Mouse (Mus musculus): ENCODE measurements around the gene Scn2a. TPM values are rescaled to one million over a fixed set of nuclear protein-coding genes. Genes with fewer than 3 reads are reported as not detected.
A peak's percentile ranks its signal among the peaks of the same experiment; 100 is the strongest.
"Not testable (repeated sequence)": the region's sequence is repeated elsewhere in the genome, so short reads cannot be mapped to it uniquely, and the experiment has no call there.

Gene Scn2a
- total RNA-seq, 2 experiments from 2014 or later = 274 to 310 TPM

GRCm38 (mm10) chr2:65694485-65694884, 73.9 kb downstream of the Scn2a start:
- DNase-seq (ENCODE audit: low spot score in 2 of 2) = no peak

GRCm38 (mm10) chr2:65695061-65695460, 74.5 kb downstream of the Scn2a start:
- no peak for DNase-seq (ENCODE audit: low spot score in 2 of 2)

GRCm38 (mm10) chr2:65700246-65700645, 79.7 kb downstream of the Scn2a start:
- DNase-seq (ENCODE audit: low spot score in 2 of 2) = no peak

GRCm38 (mm10) chr2:65701175-65701574, 80.6 kb downstream of the Scn2a start:
- DNase-seq (ENCODE audit: low spot score in 2 of 2) = peak in 1 of 2 experiments; percentile 17

DNA sequence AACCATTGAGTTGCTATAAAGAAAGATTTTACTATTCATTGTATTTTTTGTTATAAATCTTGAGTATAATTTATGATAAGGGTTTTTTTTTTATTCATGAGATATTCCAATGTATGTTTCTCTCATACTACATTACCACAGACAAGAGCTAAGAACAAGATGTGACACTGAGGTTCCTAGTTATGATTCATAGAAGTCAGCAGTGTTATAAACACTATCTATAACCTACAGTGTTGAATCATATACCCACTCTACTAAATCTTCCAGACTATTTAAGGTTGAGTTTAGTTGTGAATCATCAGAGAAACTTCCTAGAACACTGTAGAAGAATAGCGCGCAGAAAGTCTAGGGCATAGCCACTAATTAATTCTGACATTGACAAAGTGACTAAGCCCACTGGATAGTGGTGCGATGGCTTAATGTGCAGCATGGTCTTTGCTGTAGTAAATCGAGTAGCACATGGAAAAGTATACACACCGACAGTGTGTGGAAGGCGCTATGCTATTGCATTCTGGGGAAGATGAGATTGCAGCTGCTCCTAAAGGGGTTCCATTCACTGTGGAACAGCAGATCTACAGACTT, 101.7 kb downstream of the Scn2a start:
- DNase-seq (ENCODE audit: low spot score in 2 of 2) = no peak

DNA sequence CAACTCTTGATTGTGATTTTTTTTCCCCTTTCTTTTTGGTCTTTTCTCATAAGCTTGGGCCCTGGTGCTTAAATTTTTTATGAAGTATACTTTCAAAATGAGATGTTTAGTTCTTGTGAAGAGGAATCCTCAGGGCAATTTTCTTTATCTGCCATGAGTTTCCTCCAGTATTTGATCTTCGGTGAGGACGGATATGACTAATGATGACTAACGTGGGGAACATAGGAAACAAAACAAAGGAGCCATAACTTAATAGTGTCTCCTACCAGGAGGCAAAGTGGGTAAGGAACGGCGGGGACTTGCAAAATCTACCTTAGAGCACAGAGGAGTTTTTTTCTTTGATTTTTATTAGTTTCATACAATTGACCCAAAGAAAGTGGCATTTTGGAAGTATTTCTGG, 124.8 kb downstream of the Scn2a start:
- no peak for DNase-seq (ENCODE audit: low spot score in 2 of 2)

- DNase-seq (ENCODE audit: low spot score in 2 of 2) = no peak
Measured at GRCm38 (mm10) chr2:65782442-65782841, 161.9 kb downstream of the Scn2a start.

GRCm38 (mm10) chr2:65783392-65783791, 162.8 kb downstream of the Scn2a start:
- no peak for DNase-seq (ENCODE audit: low spot score in 2 of 2)

- DNase-seq (ENCODE audit: low spot score in 2 of 2) = no peak
Measured at GRCm38 (mm10) chr2:65792516-65792915, 171.9 kb downstream of the Scn2a start.

GRCm38 (mm10) chr2:65793593-65793992, 173.0 kb downstream of the Scn2a start:
- DNase-seq (ENCODE audit: low spot score in 2 of 2) = peak in 1 of 2 experiments; percentile 22

DNA sequence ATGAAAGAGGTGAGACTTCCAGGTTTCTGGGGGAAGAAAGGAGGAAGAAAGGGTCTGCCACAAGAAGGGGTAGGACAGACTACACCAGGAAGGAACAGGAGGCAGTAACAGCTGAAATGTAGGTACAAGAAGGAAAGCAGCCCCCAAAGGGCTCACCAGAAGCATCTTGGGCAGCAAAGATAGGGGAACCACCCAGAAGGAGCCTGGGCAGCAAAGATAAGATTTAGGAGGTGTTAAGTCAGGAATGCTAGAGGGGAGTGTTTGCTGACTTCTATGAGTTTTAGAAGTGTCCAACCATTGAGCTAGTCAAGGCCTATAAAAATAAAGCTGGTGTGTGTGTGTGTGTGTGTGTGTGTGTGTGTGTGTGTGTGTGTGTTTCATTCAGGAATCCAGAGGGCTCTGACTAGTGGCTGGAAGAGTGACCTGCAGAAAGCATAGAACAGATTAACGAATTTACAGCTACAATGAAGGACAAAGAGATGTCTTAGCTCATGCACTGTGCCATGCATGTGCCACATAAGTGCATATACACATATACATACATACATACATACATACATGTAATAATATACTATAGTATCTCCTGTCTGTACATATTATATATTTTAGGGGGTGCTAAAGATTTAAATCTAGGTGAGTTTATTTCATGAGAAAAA, 180.6 kb downstream of the Scn2a start:
- no peak for DNase-seq (ENCODE audit: low spot score in 2 of 2)

DNA sequence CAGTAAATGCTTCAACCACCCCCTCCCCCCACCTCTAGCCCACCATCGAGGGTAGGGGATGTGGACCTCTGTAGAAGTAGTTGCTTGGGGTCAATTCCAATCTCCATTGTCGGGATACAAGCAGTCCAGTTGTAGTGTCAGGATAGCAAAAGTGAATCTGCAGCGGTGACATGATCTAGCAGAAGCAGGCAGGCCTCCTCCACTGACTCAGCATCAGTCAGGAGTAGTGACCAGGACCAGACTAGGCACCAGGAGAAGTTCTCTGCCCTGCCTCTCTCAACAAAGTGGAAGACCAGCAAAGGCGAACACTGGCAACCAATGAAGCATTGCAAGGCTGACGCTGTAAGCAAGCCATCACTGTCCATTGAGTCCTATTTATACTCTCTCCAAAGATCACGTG, 186.0 kb downstream of the Scn2a start:
- DNase-seq (ENCODE audit: low spot score in 2 of 2) = no peak

DNA sequence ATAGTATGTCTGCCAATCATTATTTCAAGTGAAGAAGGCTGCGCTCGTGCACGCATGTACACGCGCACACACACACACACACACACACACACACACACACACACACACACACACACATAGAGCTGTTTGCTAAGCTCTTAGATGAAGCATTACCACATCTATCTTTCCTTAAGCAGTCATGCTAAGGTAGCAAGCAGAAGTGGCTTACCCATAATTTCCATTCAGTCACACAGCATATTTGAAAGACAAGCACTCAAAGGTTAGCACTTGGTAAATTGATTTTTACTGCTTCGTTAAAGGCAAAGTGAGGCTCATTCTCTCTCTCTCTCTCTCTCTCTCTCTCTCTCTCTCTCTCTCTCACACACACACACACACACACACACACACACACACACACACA, 190.6 kb downstream of the Scn2a start:
- DNase-seq (ENCODE audit: low spot score in 2 of 2) = not testable (repeated sequence)

Other genes starting within 250 kb of the Scn2a start
- 10 to 100 TPM; 29.4 to 35.4 TPM for gene Scn3a, start 53.1 kb upstream of the Scn2a start, total RNA-seq (2021)
- 10 to 100 TPM; 82.8 to 83.8 TPM for gene Csrnp3, start 225.0 kb downstream of the Scn2a start, total RNA-seq (2021)